Mouse (Mus musculus) lung, adult 2 months (tissue): ENCODE data around the gene Zbtb16.

Experiments used
- CTCF ChIP-seq: fragments of 200-500 bp; IDR thresholded peaks from 2 replicates; pipeline ENCODE4 v1.5.1; 2011; ENCODE audit warnings: mild to moderate bottlenecking, low read length, control low read depth; ENCODE audit not compliant: insufficient read depth
- POLR2A ChIP-seq: fragments of 200-500 bp; IDR thresholded peaks from 2 replicates; pipeline ENCODE4 v1.6.1; 2011; ENCODE audit warnings: low read depth, mild to moderate bottlenecking, control low read depth, low read length, borderline replicate concordance; ENCODE audit errors: extremely low read depth

DNA sequence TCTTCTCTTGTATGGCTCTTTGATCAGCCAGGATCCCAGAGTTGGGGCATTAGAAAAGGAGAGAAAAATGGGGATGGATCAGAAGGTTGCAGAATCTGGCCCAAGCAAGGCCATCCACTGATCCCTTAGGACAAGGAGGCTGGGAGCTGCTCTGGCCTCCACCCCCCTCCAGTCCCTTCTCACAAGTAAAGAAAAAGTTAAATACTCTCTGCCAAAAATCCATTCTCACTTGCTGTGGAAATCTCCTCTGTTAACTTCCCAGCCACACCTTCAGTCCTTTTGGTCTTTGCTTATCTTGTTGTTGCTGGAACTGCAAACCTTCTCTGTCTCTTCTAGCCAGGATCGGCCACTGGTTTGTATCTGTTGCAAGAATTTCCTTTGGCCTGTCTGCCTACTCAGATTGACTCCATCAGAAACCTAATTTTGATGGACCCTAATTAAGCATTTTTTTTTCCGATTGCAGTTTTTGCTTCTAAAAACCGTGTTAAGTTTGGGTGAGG is 218.5 kb downstream of the Zbtb16 start:
- no peak for TF ChIP-seq CTCF
- no peak for TF ChIP-seq POLR2A
